Mouse (Mus musculus) C2C12 (cell line): ENCODE data around the gene Mex3a. TPM values are rescaled to one million over a fixed set of nuclear protein-coding genes. Genes with fewer than 3 reads are reported as not detected.
A peak's percentile ranks its signal among the peaks of the same experiment; 100 is the strongest.

Source experiments
- H3K27me3 ChIP-seq: one replicate; pipeline ENCODE4 v1.6.1; 2011; ENCODE audit not compliant: control insufficient read depth, insufficient read depth, insufficient read length
- H3K36me3 ChIP-seq: one replicate; pipeline ENCODE4 v1.6.1; 2011; ENCODE audit not compliant: control insufficient read depth, insufficient read depth
- H3K4me3 ChIP-seq: one replicate; pipeline ENCODE4 v1.5.1; 2011; ENCODE audit warnings: mild to moderate bottlenecking, control low read depth; ENCODE audit not compliant: poor library complexity, insufficient read depth, severe bottlenecking
- H3K79me2 ChIP-seq: one replicate; pipeline ENCODE4 v1.6.1; 2011; ENCODE audit not compliant: control insufficient read depth, insufficient read depth
- H3K79me3 ChIP-seq: one replicate; pipeline ENCODE4 v1.6.1; 2011; ENCODE audit warnings: low read depth, control low read depth
- H3ac ChIP-seq: one replicate; pipeline ENCODE3; 2011; ENCODE audit warnings: low read depth; ENCODE audit not compliant: control insufficient read depth, insufficient read length
- CEBPB ChIP-seq: IDR thresholded peaks from one replicate; pipeline ENCODE4 v1.6.1; 2011; ENCODE audit warnings: low read depth, mild to moderate bottlenecking, control low read depth, moderate library complexity
- CTCF ChIP-seq: IDR thresholded peaks from one replicate; pipeline ENCODE4 v1.5.1; 2011; ENCODE audit not compliant: control insufficient read depth, insufficient read depth, insufficient read length
- FOSL1 ChIP-seq: IDR thresholded peaks from one replicate; pipeline ENCODE4 v1.8.0; 2011; ENCODE audit warnings: mild to moderate bottlenecking, low read length; ENCODE audit not compliant: poor library complexity, insufficient read depth, severe bottlenecking
- MAX ChIP-seq: IDR thresholded peaks from one replicate; pipeline ENCODE4 v1.6.1; 2011; ENCODE audit warnings: mild to moderate bottlenecking, control low read depth
- MYOD1 ChIP-seq: IDR thresholded peaks from one replicate; pipeline ENCODE4 v1.6.1; 2011; ENCODE audit warnings: low read depth; ENCODE audit not compliant: control insufficient read depth, insufficient read length
- MYOG ChIP-seq: IDR thresholded peaks from one replicate; pipeline ENCODE4 v1.6.1; 2011; ENCODE audit not compliant: control insufficient read depth, insufficient read length; ENCODE audit errors: extremely low read depth
- USF1 ChIP-seq: IDR thresholded peaks from one replicate; pipeline ENCODE4 v1.6.1; 2011; ENCODE audit warnings: low read depth, mild to moderate bottlenecking, control low read depth, moderate library complexity
- polyA plus RNA-seq: library from polyadenylated mRNA; unstranded; fragments of >200 nt; fragmentation: generic; extraction: Trizol; gene quantifications from one replicate; pipeline ENCODE4 v1.2.1, GENCODE M21; 2012; ENCODE audit warnings: missing spikeins

The Mex3a gene
- polyA plus RNA-seq, 1 experiment: 14.9 TPM

- Histone ChIP-seq H3K4me3 (no peak overlapping the region), H3K27me3 (no peaks in the 10 kb centered on the region), H3ac (no peak overlapping the region), H3K79me2 (peaks cover 69% of the 10 kb centered on the region), H3K79me3 (peaks cover 23% of the 10 kb centered on the region), H3K36me3 (peaks cover 6% of the 10 kb centered on the region)
- TF ChIP-seq MYOG: no peak
- TF ChIP-seq FOSL1: no peak
- no peak for TF ChIP-seq CTCF
- no peak for TF ChIP-seq CEBPB
- TF ChIP-seq MAX: no peak
Measured at GRCm38 (mm10) chr3:88528646-88529045, 3.5 kb upstream of the Mex3a start.

- no peaks in the 10 kb centered on the region for H3K27me3 ChIP-seq
- peaks cover 28% of the 10 kb centered on the region for H3K79me3 ChIP-seq
- no peak overlapping the region for H3K4me3 ChIP-seq
- TF ChIP-seq MYOD1 (no peak), CTCF (no peak), FOSL1 (no peak), MAX (no peak), USF1 (no peak), CEBPB (no peak), MYOG (no peak)
- peaks cover 1% of the 10 kb centered on the region for H3K36me3 ChIP-seq
- H3K79me2 ChIP-seq: peaks cover 77% of the 10 kb centered on the region
- H3ac ChIP-seq: no peak overlapping the region
Measured at GRCm38 (mm10) chr3:88529204-88530000, 2.8 kb upstream of the Mex3a start.

- Histone ChIP-seq H3K27me3 (no peaks in the 10 kb centered on the region), H3K79me2 (peaks cover 82% of the 10 kb centered on the region), H3K4me3 (peak overlapping the region; percentile 87), H3K36me3 (no peaks in the 10 kb centered on the region), H3K79me3 (peaks cover 34% of the 10 kb centered on the region), H3ac (peak overlapping the region; percentile 48)
- no peak for TF ChIP-seq CEBPB
- no peak for TF ChIP-seq MYOG
- no peak for TF ChIP-seq USF1
Measured at GRCm38 (mm10) chr3:88530082-88530864, 1.9 kb upstream of the Mex3a start.

GRCm38 (mm10) chr3:88531348-88532298, 572 bp upstream of the Mex3a start:
- Histone ChIP-seq H3ac (peak overlapping the region; percentile 96), H3K36me3 (peaks cover 7% of the 10 kb centered on the region), H3K4me3 (peak overlapping the region; percentile 87), H3K27me3 (no peaks in the 10 kb centered on the region), H3K79me2 (peaks cover 88% of the 10 kb centered on the region), H3K79me3 (peaks cover 41% of the 10 kb centered on the region)
- no peak for TF ChIP-seq MYOG
- no peak for TF ChIP-seq MAX
- no peak for TF ChIP-seq MYOD1
- TF ChIP-seq USF1: no peak
- TF ChIP-seq CTCF: no peak
- TF ChIP-seq FOSL1: no peak
- TF ChIP-seq CEBPB: no peak

- TF ChIP-seq MAX: peak; percentile 35
- no peak for TF ChIP-seq MYOG
- H3ac ChIP-seq: peak overlapping the region; percentile 96
- H3K4me3 ChIP-seq: peak overlapping the region; percentile 87
- no peaks in the 10 kb centered on the region for H3K27me3 ChIP-seq
- peaks cover 44% of the 10 kb centered on the region for H3K79me3 ChIP-seq
- peaks cover 12% of the 10 kb centered on the region for H3K36me3 ChIP-seq
- H3K79me2 ChIP-seq: peaks cover 98% of the 10 kb centered on the region
Measured at GRCm38 (mm10) chr3:88532689-88533511, 705 bp downstream of the Mex3a start.
